20 mouse cellular contexts compared by ENCODE assay signal in the genomic region with DNA sequence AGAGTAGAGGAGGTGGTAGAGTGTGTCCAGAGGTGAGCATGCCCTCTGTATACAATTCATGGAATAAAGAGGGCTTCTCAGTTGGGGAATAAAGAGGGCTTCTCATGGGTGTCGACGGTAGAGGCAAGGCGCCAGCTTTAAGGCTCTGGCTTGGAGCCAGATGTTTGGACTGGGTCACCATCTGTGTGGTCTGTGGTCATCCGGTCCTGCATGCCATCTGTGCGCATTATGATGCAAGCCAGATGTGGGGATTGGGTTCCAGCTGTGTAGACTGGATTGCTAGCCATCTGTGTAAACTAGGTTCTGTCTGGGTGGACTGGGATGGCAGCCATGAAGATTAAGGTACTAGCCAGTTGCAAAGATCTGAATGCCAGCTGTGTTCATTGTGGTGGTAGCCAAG.
A peak's percentile ranks its signal among the peaks of the same experiment; 100 is the strongest.
DNase-seq lines count a peak whose midpoint lies in the region; ATAC-seq lines count a peak whose summit lies in the region.
"Had no signal": no experiment of that assay in that cellular context is flagged by ENCODE, and none has a peak within 500 bp of the region (broad histone marks: within the 10 kb centered on the region; RNA-seq: fewer than 3 reads in every experiment).

No protein-coding gene starts in this region.

- no peak overlapping the region for H3K27ac ChIP-seq in hindbrain, embryonic 10.5 days
- no peak overlapping the region for H3K27ac ChIP-seq in hindbrain, embryonic 12.5 days
- no peak overlapping the region for H3K27ac ChIP-seq in neural tube, embryonic 11.5 days (ENCODE audit: low read depth, low read length)
- H3K27ac ChIP-seq: embryonic facial prominence, embryonic 12.5 days; forebrain, embryonic 15.5 days; heart, embryonic 13.5 days had no signal

- no peaks in the 10 kb centered on the region for H3K36me3 ChIP-seq in hindbrain, embryonic 10.5 days
- no peaks in the 10 kb centered on the region for H3K36me3 ChIP-seq in hindbrain, embryonic 12.5 days
- no peaks in the 10 kb centered on the region for H3K36me3 ChIP-seq in neural tube, embryonic 11.5 days (ENCODE audit: control insufficient read depth, insufficient read depth, low read length)
- H3K36me3 ChIP-seq: embryonic facial prominence, embryonic 12.5 days; forebrain, embryonic 15.5 days; heart, embryonic 13.5 days had no signal

- 80% methylated on average over 5 of the region's 5 CpGs for WGBS in hindbrain, embryonic 10.5 days
- WGBS in hindbrain, embryonic 12.5 days = 71% methylated on average over 5 of the region's 5 CpGs
- WGBS in neural tube, embryonic 11.5 days = 69% methylated on average over 5 of the region's 5 CpGs

- H3K9ac ChIP-seq in hindbrain, embryonic 12.5 days = no peak overlapping the region
- no peak overlapping the region for H3K9ac ChIP-seq in neural tube, embryonic 11.5 days (ENCODE audit: low read length)
- H3K9ac ChIP-seq: embryonic facial prominence, embryonic 12.5 days; forebrain, embryonic 15.5 days; heart, embryonic 13.5 days had no signal

- H3K4me3 ChIP-seq in hindbrain, embryonic 10.5 days = no peak overlapping the region
- no peak overlapping the region for H3K4me3 ChIP-seq in hindbrain, embryonic 12.5 days
- H3K4me3 ChIP-seq in neural tube, embryonic 11.5 days (ENCODE audit: low read depth, low read length) = no peak overlapping the region
- H3K4me3 ChIP-seq: embryonic facial prominence, embryonic 12.5 days; forebrain, embryonic 15.5 days; heart, embryonic 13.5 days had no signal

- no peaks in the 10 kb centered on the region for H3K27me3 ChIP-seq in hindbrain, embryonic 10.5 days (ENCODE audit: insufficient read depth, poor library complexity, severe bottlenecking)
- no peaks in the 10 kb centered on the region for H3K27me3 ChIP-seq in hindbrain, embryonic 12.5 days
- H3K27me3 ChIP-seq in neural tube, embryonic 11.5 days (ENCODE audit: control insufficient read depth, insufficient read depth, low read length) = no peaks in the 10 kb centered on the region
- H3K27me3 ChIP-seq: embryonic facial prominence, embryonic 12.5 days; forebrain, embryonic 15.5 days; heart, embryonic 13.5 days had no signal

- ATAC-seq in hindbrain, embryonic 12.5 days (ENCODE audit: low FRiP score) = no peak
- no peak for ATAC-seq in neural tube, embryonic 11.5 days (ENCODE audit: insufficient read depth, low FRiP score, low TSS enrichment)
- ATAC-seq: forebrain, embryonic 15.5 days; hindbrain, embryonic 16.5 days; inflammation-experienced regulatory T-cells, adult 6 months; intestine, postnatal 0 days had no signal

- H3K4me1 ChIP-seq in hindbrain, embryonic 10.5 days (replicated peaks) = 0 out of 2 replicates have a peak, but pooled peaks cover 4% of the 10 kb centered on the region
- H3K4me1 ChIP-seq in hindbrain, embryonic 12.5 days = 0 out of 2 replicates have a peak, but pooled peaks cover 4% of the 10 kb centered on the region
- H3K4me1 ChIP-seq in neural tube, embryonic 11.5 days (ENCODE audit: control insufficient read depth, insufficient read depth, low read length) = no peaks in the 10 kb centered on the region
- H3K4me1 ChIP-seq: embryonic facial prominence, embryonic 12.5 days; heart, embryonic 13.5 days had no signal

- H3K4me2 ChIP-seq in hindbrain, embryonic 12.5 days (replicated peaks) = no peak overlapping the region
- H3K4me2 ChIP-seq in neural tube, embryonic 11.5 days (ENCODE audit: low read depth) = no peak overlapping the region
- H3K4me2 ChIP-seq: embryonic facial prominence, embryonic 12.5 days; forebrain, embryonic 15.5 days; heart, embryonic 13.5 days had no signal

- H3K9me3 ChIP-seq in hindbrain, embryonic 10.5 days = no peaks in the 10 kb centered on the region
- no peaks in the 10 kb centered on the region for H3K9me3 ChIP-seq in hindbrain, embryonic 12.5 days (replicated peaks)
- no peaks in the 10 kb centered on the region for H3K9me3 ChIP-seq in neural tube, embryonic 11.5 days (ENCODE audit: control insufficient read depth, low read length)
- H3K9me3 ChIP-seq: embryonic facial prominence, embryonic 12.5 days; forebrain, embryonic 15.5 days; heart, embryonic 13.5 days had no signal

- DNase-seq in hindbrain, embryonic 10.5 days (ENCODE audit: low spot score) = peak; percentile 8
- peak; percentile 13 for DNase-seq in retina, adult 2 months (ENCODE audit: low read depth, low spot score)
- DNase-seq in retina, embryonic 14.5 days (ENCODE audit: low spot score) = no peak
- DNase-seq in forelimb bud, embryonic 11.5 days (ENCODE audit: low read depth, low spot score) = peak; percentile 36
- DNase-seq in neural tube, embryonic 11.5 days (ENCODE audit: low spot score) = peak; percentile 28
- no peak for DNase-seq in gastrocnemius, postnatal 25 days
- DNase-seq in right cerebral cortex, postnatal 4 days = no peak
- DNase-seq: adrenal gland, postnatal 10 days; cerebellum, adult 11 months; cerebellum, adult 8-10 months; cerebellum, postnatal 14 days; gastrocnemius, postnatal 14 days; heart, postnatal 36 days had no signal

Comparison
In these comparisons a context has a peak if more than half of its experiments do, and no peak if none do; other contexts are left out.
1. DNase-seq: peak in hindbrain, embryonic 10.5 days (single experiment), retina, adult 2 months (single experiment), forelimb bud, embryonic 11.5 days (single experiment) and neural tube, embryonic 11.5 days (single experiment); none in retina, embryonic 14.5 days (single experiment), gastrocnemius, postnatal 25 days (single experiment) and right cerebral cortex, postnatal 4 days (single experiment).